Mouse (Mus musculus) erythroblast, embryonic 14.5 days (primary cell): Measurements from ENCODE around the gene Nol9.

Source experiments
- GATA1 ChIP-seq: IDR thresholded peaks from 2 replicates; pipeline ENCODE4 v1.6.1; 2012; ENCODE audit warnings: low read length, inconsistent platforms, mixed read lengths
- TAL1 ChIP-seq: IDR thresholded peaks from 3 replicates; pipeline ENCODE4 v1.6.1; 2012; ENCODE audit warnings: low read length, inconsistent platforms, mixed read lengths

DNA sequence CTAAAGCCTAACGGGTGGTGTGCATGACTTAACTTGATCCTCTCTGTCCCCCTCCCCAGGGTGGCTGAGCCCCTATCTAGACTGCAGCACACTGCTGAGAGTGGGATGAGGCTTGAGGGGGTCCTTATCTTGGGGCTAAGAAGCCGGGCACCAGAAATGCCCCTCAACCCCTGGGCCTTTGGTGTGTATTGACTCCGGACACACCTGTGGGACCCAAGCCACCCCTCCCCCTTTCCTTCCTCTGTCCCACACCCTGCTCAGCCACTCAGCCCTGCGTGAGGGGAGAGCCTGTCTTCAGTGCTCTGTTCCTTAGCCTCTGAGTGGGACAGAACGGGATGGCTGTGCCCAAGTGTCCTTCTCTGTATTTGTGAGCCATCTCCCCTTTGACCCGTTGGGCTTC lies 57.8 kb downstream of the Nol9 start:
- TF ChIP-seq GATA1: no peak
- no peak for TF ChIP-seq TAL1
